Mouse (Mus musculus) midbrain, postnatal 0 days (tissue): ENCODE results near the gene Xpo5. TPM values are rescaled to one million over a fixed set of nuclear protein-coding genes. Genes with fewer than 3 reads are reported as not detected.
A peak's percentile ranks its signal among the peaks of the same experiment; 100 is the strongest.

Experiments
- ATAC-seq: fragments of 200-750 bp; cut with Nextera tagmentation; 2 replicates; pipeline ENCODE4 v1.8.0; 2017; ENCODE audit warnings: moderate number of reproducible peaks, mild to moderate bottlenecking, moderate TSS enrichment, moderate library complexity; ENCODE audit not compliant: low FRiP score
- DNase-seq: peaks from one replicate; pipeline ENCODE4 v3.0.0-alpha.2; 2015; ENCODE audit warnings: low spot score
- H3K27ac ChIP-seq: fragments of 300-500 bp; sonication (generic); 2 replicates; pipeline ENCODE4 v1.5.1; 2014; ENCODE audit warnings: low read depth, mild to moderate bottlenecking, low read length, mixed read lengths
- H3K27me3 ChIP-seq: fragments of 300-500 bp; sonication (generic); 2 replicates; pipeline ENCODE4 v1.6.1; 2014; ENCODE audit warnings: low read length, control low read depth, mixed read lengths; ENCODE audit not compliant: insufficient read depth
- H3K36me3 ChIP-seq: fragments of 300-500 bp; sonication (generic); 2 replicates; pipeline ENCODE4 v1.6.1; 2014; ENCODE audit warnings: low read length, control low read depth, mixed read lengths; ENCODE audit not compliant: insufficient read depth
- H3K4me1 ChIP-seq: fragments of 300-500 bp; sonication (generic); 2 replicates; pipeline ENCODE4 v1.6.1; 2014; ENCODE audit warnings: mild to moderate bottlenecking, control low read depth, antibody characterized with exemption, low read length, mixed read lengths; ENCODE audit not compliant: insufficient read depth
- H3K4me2 ChIP-seq: fragments of 300-500 bp; sonication (generic); 2 replicates; pipeline ENCODE4 v1.6.1; 2014; ENCODE audit warnings: low read depth, mild to moderate bottlenecking, low read length, mixed read lengths; ENCODE audit not compliant: poor library complexity, severe bottlenecking
- H3K4me3 ChIP-seq: fragments of 300-500 bp; sonication (generic); 2 replicates; pipeline ENCODE4 v1.5.1; 2014; ENCODE audit warnings: low read depth, mild to moderate bottlenecking, low read length, moderate library complexity
- H3K9ac ChIP-seq: fragments of 300-500 bp; sonication (generic); replicated peaks from 2 replicates; pipeline ENCODE4 v1.6.1; 2014; ENCODE audit warnings: mild to moderate bottlenecking, low read length, moderate library complexity, mixed read lengths; ENCODE audit not compliant: poor library complexity, severe bottlenecking
- H3K9me3 ChIP-seq: fragments of 300-500 bp; sonication (generic); 2 replicates; pipeline ENCODE4 v1.6.1; 2016; ENCODE audit warnings: low read length, control low read depth
- CTCF ChIP-seq: IDR thresholded peaks from 2 replicates; pipeline ENCODE4 v1.5.1; 2016; ENCODE audit warnings: antibody characterized with exemption, mild to moderate bottlenecking
- WGBS: fragments of 180-500 bp; shearing (Covaris S2); extraction: QIAGEN DNeasy Blood & Tissue Kit; methylation state at CpG from one replicate; pipeline ENCODE4 v1.1.7; 2014; 5-methylcytosine and 5-hydroxymethylcytosine counted together
- microRNA counts: library from miRNA; unstranded; fragments of <30 nt; microRNA quantifications from one replicate; lab custom pipeline; 2015
- microRNA-seq: library from miRNA; unstranded; fragments of <30 nt; microRNA quantifications from one replicate; pipeline ENCODE4, GENCODE M21; 2016; ENCODE audit warnings: borderline number of aligned reads
- polyA plus RNA-seq: library from polyadenylated mRNA; unstranded; fragments of >200 nt; fragmentation: Nextera tagmentation; extraction: Ambion mirVana; gene quantifications from 2 replicates; pipeline ENCODE4 v1.2.1, GENCODE M21; 2015
- total RNA-seq: library from RNA; depleted of rRNA; stranded (reverse); fragments of >200 nt; gene quantifications from 2 replicates; pipeline ENCODE4 v1.2.3, GENCODE M21; 2014; rRNA removed

The Xpo5 gene
- total and polyA plus RNA-seq, 2 experiments from 2014 or later = 23.6 to 56.7 TPM

GRCm38 (mm10) chr17:46283911-46284310 lies 81.3 kb downstream of the Xpo5 start:
- Histone ChIP-seq H3K9ac (no peak overlapping the region), H3K4me2 (no peak overlapping the region), H3K9me3 (no peaks in the 10 kb centered on the region), H3K27me3 (no peaks in the 10 kb centered on the region), H3K27ac (no peak overlapping the region), H3K36me3 (no peaks in the 10 kb centered on the region), H3K4me1 (peaks cover 7% of the 10 kb centered on the region; the same call in 1 of the 2 replicates), H3K4me3 (no peak overlapping the region)
- TF ChIP-seq CTCF = no peak
- 87% methylated on average over 8 of the region's 8 CpGs for WGBS
- ATAC-seq (no peak), DNase-seq (no peak)

DNA sequence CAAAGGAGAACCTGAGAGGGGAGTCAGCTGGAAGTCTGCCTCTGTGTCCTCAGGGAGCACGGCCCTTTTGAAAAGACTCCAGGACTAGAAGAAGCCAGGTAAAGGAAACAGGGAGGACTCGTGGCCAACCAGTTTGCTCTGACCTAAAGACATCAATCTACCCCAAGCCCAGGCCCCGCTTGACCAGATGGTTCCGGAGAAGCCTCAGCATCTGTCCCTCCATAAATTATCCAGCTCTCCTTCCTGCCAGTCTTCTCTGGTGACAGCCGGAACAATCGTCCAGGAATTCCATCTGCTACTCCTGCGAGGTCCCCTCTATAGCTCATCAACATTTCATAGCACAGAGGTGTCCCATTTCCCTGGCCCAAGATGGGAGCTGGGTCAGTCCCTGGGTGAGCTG lies 82.1 kb downstream of the Xpo5 start:
- TF ChIP-seq CTCF = no peak
- Histone ChIP-seq H3K36me3 (no peaks in the 10 kb centered on the region), H3K27ac (no peak overlapping the region), H3K9me3 (no peaks in the 10 kb centered on the region), H3K27me3 (no peaks in the 10 kb centered on the region), H3K4me1 (peaks cover 7% of the 10 kb centered on the region; the same call in 1 of the 2 replicates), H3K4me2 (no peak overlapping the region), H3K4me3 (no peak overlapping the region), H3K9ac (no peak overlapping the region)
- WGBS = 50% methylated on average over 7 of the region's 7 CpGs
- no peak for ATAC-seq
- DNase-seq = no peak

GRCm38 (mm10) chr17:46285407-46285806 lies 82.8 kb downstream of the Xpo5 start:
- ATAC-seq (no peak), DNase-seq (no peak)
- Histone ChIP-seq H3K27me3 (no peaks in the 10 kb centered on the region), H3K27ac (no peak overlapping the region), H3K4me2 (no peak overlapping the region), H3K9ac (no peak overlapping the region), H3K4me3 (no peak overlapping the region), H3K4me1 (peaks cover 7% of the 10 kb centered on the region; the same call in 1 of the 2 replicates), H3K9me3 (no peaks in the 10 kb centered on the region), H3K36me3 (no peaks in the 10 kb centered on the region)
- WGBS = 70% methylated on average over 6 of the region's 6 CpGs
- TF ChIP-seq CTCF = no peak

DNA sequence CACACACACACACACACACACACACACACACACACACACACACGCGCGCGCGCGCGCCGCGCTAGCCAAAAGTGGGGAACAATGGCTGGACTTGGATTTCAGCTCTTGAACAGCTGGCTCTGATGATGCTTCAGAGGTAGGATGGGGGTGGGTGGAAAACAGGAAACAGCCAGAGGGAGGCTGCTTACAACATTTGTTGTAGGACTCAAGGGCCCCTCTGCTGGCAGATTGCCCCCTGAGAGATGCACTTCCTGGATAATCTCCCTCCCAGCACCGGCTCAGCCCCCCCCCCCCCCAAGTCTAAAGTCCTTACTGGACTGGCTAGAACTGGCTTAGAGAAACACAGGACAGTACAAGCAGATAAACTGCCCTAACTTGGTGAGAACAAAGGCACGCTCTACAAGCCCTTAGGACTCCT lies 85.1 kb downstream of the Xpo5 start:
- Histone ChIP-seq H3K4me2 (no peak overlapping the region), H3K36me3 (no peaks in the 10 kb centered on the region), H3K9ac (no peak overlapping the region), H3K4me1 (no peaks in the 10 kb centered on the region), H3K27me3 (no peaks in the 10 kb centered on the region), H3K4me3 (no peak overlapping the region), H3K27ac (no peak overlapping the region), H3K9me3 (no peaks in the 10 kb centered on the region)
- DNase-seq (no peak), ATAC-seq (no peak)
- TF ChIP-seq CTCF = no peak
- WGBS = 53% methylated on average over 11 of the region's 11 CpGs

MicroRNA genes within 50 kb of the gene (microRNA counts, 519-probe panel; counts per million panel counts)
- microRNA mmu-miR-693-3p (lab: Ali Mortazavi, UCI) = 528 counts per million, percentile 58 among the panel's probes with 10 or more counts
- microRNA mmu-miR-693-5p (lab: Ali Mortazavi, UCI) = 528 counts per million, percentile 58 among the panel's probes with 10 or more counts

Small RNAs within 50 kb of the gene (microRNA-seq; reads per million reads assigned to microRNA genes)
- gene Mir693 = not detected

Other genes starting within 250 kb of the Xpo5 start
- 78.6 and 105 TPM in 2 replicates for gene Vegfa, start 170.4 kb upstream of the Xpo5 start, total RNA-seq
- gene Vegfa, start 170.4 kb upstream of the Xpo5 start, polyA plus RNA-seq = 2.3 and 3.0 TPM in 2 replicates
- 63.7 and 84.4 TPM in 2 replicates for gene Mrps18a, start 91.8 kb upstream of the Xpo5 start, total RNA-seq
- gene Mrps18a, start 91.8 kb upstream of the Xpo5 start, polyA plus RNA-seq = 173 and 175 TPM in 2 replicates
- 55.6 and 68.4 TPM in 2 replicates for gene Rsph9, start 58.6 kb upstream of the Xpo5 start, total RNA-seq
- gene Rsph9, start 58.6 kb upstream of the Xpo5 start, polyA plus RNA-seq = 103 and 104 TPM in 2 replicates
- gene Mad2l1bp, start 49.2 kb upstream of the Xpo5 start, total RNA-seq = 8.9 and 13.3 TPM in 2 replicates
- 16.7 and 18.2 TPM in 2 replicates for gene Mad2l1bp, start 49.2 kb upstream of the Xpo5 start, polyA plus RNA-seq
- gene Gtpbp2, start 41.8 kb upstream of the Xpo5 start, total RNA-seq = 72.3 and 82.2 TPM in 2 replicates
- 25.9 TPM in 2 replicates for gene Gtpbp2, start 41.8 kb upstream of the Xpo5 start, polyA plus RNA-seq
- gene Polh, start 137 bp upstream of the Xpo5 start, total RNA-seq = 7.9 and 9.6 TPM in 2 replicates
- gene Polh, start 137 bp upstream of the Xpo5 start, polyA plus RNA-seq = 4.2 and 4.5 TPM in 2 replicates
- 54.1 and 54.7 TPM in 2 replicates for gene Polr1c, start 45.3 kb downstream of the Xpo5 start, total RNA-seq
- gene Polr1c, start 45.3 kb downstream of the Xpo5 start, polyA plus RNA-seq = 55.5 and 59.2 TPM in 2 replicates
- gene Yipf3, start 45.3 kb downstream of the Xpo5 start, total RNA-seq = 18.9 and 24.8 TPM in 2 replicates
- gene Yipf3, start 45.3 kb downstream of the Xpo5 start, polyA plus RNA-seq = 70.6 and 77.4 TPM in 2 replicates
- gene Lrrc73, start 50.7 kb downstream of the Xpo5 start, total RNA-seq = 43.1 and 61.3 TPM in 2 replicates
- gene Lrrc73, start 50.7 kb downstream of the Xpo5 start, polyA plus RNA-seq = 32.8 and 33.0 TPM in 2 replicates
- gene Tjap1, start 80.2 kb downstream of the Xpo5 start, total RNA-seq = 22.0 and 31.7 TPM in 2 replicates
- 18.6 and 19.5 TPM in 2 replicates for gene Tjap1, start 80.2 kb downstream of the Xpo5 start, polyA plus RNA-seq
- 60.1 and 66.8 TPM in 2 replicates for gene Dlk2, start 94.6 kb downstream of the Xpo5 start, total RNA-seq
- gene Dlk2, start 94.6 kb downstream of the Xpo5 start, polyA plus RNA-seq = 22.9 and 28.0 TPM in 2 replicates
- gene Abcc10, start 125.6 kb downstream of the Xpo5 start, total RNA-seq = 9.1 and 12.2 TPM in 2 replicates
- 8.4 and 9.3 TPM in 2 replicates for gene Abcc10, start 125.6 kb downstream of the Xpo5 start, polyA plus RNA-seq
- 33.7 and 35.2 TPM in 2 replicates for gene Zfp318, start 180.9 kb downstream of the Xpo5 start, total RNA-seq
- gene Zfp318, start 180.9 kb downstream of the Xpo5 start, polyA plus RNA-seq = 21.8 and 25.0 TPM in 2 replicates
- 2.0 and 3.0 TPM in 2 replicates for gene Crip3, start 226.1 kb downstream of the Xpo5 start, total RNA-seq
- gene Crip3, start 226.1 kb downstream of the Xpo5 start, polyA plus RNA-seq = 1.5 and 2.1 TPM in 2 replicates
- gene Slc22a7, start 235.7 kb downstream of the Xpo5 start, total RNA-seq = 0.93 TPM in 1 of 2 replicates, not detected in the other
- 0.20 TPM in 1 of 2 replicates, not detected in the other for gene Slc22a7, start 235.7 kb downstream of the Xpo5 start, polyA plus RNA-seq